Mouse (Mus musculus): ENCODE measurements around the gene Vmn2r107. TPM values are rescaled to one million over a fixed set of nuclear protein-coding genes. Genes with fewer than 3 reads are reported as not detected.

Gene Vmn2r107
- not detected for polyA plus RNA-seq (2014; fragmentation: Illumina TruSeq; extraction: RNeasy Lipid Tissue Mini Kit (QIAGEN cat#74804); ENCODE audit: low read depth, low replicate concordance)

GRCm38 (mm10) chr17:20344942-20345341 is at the start of gene Vmn2r107:
Gene Vmn2r107 (plus strand): TSS chr17:20345242.

GRCm38 (mm10) chr17:20413846-20414245 is 68.8 kb downstream of the Vmn2r107 start, which contains the start of gene Vmn1r224:
Gene Vmn1r224 (plus strand): TSS chr17:20414146.

Other genes with a start within 250 kb of the Vmn2r107 start
- not detected for gene Fpr-rs7, start 231.0 kb upstream of the Vmn2r107 start, polyA plus RNA-seq (2014; fragmentation: Illumina TruSeq; extraction: RNeasy Lipid Tissue Mini Kit (QIAGEN cat#74804); ENCODE audit: low read depth, low replicate concordance)
- gene Fpr-rs6, start 162.1 kb upstream of the Vmn2r107 start, polyA plus RNA-seq (2014; fragmentation: Illumina TruSeq; extraction: RNeasy Lipid Tissue Mini Kit (QIAGEN cat#74804); ENCODE audit: low read depth, low replicate concordance): not detected
- gene Vmn2r105, start 110.2 kb upstream of the Vmn2r107 start, polyA plus RNA-seq (2014; fragmentation: Illumina TruSeq; extraction: RNeasy Lipid Tissue Mini Kit (QIAGEN cat#74804); ENCODE audit: low read depth, low replicate concordance): not detected
- not detected for gene Vmn2r106, start 59.7 kb upstream of the Vmn2r107 start, polyA plus RNA-seq (2014; fragmentation: Illumina TruSeq; extraction: RNeasy Lipid Tissue Mini Kit (QIAGEN cat#74804); ENCODE audit: low read depth, low replicate concordance)
- not detected for gene Vmn1r224, start 68.9 kb downstream of the Vmn2r107 start, polyA plus RNA-seq (2014; fragmentation: Illumina TruSeq; extraction: RNeasy Lipid Tissue Mini Kit (QIAGEN cat#74804); ENCODE audit: low read depth, low replicate concordance)
- not detected for gene Vmn2r108, start 136.1 kb downstream of the Vmn2r107 start, polyA plus RNA-seq (2014; fragmentation: Illumina TruSeq; extraction: RNeasy Lipid Tissue Mini Kit (QIAGEN cat#74804); ENCODE audit: low read depth, low replicate concordance)
- gene Vmn1r225, start 152.9 kb downstream of the Vmn2r107 start, polyA plus RNA-seq (2014; fragmentation: Illumina TruSeq; extraction: RNeasy Lipid Tissue Mini Kit (QIAGEN cat#74804); ENCODE audit: low read depth, low replicate concordance): not detected
- gene Vmn2r109, start 219.5 kb downstream of the Vmn2r107 start, polyA plus RNA-seq (2014; fragmentation: Illumina TruSeq; extraction: RNeasy Lipid Tissue Mini Kit (QIAGEN cat#74804); ENCODE audit: low read depth, low replicate concordance): not detected